Mouse (Mus musculus) layer of hippocampus, adult 18-20 months (tissue): ENCODE data around the gene Gm10696. TPM values are rescaled to one million over a fixed set of nuclear protein-coding genes. Genes with fewer than 3 reads are reported as not detected.
"Not testable (repeated sequence)": the region's sequence is repeated elsewhere in the genome, so short reads cannot be mapped to it uniquely, and the experiment has no call there.

Experiments used
- DNase-seq, 2 experiments: peaks; one replicate each; pipeline ENCODE4 v3.0.0; 2022; ENCODE audit warnings: low spot score in 2 of 2
- long read RNA-seq: library from polyadenylated mRNA; stranded (forward); transcript quantifications from one replicate; pipeline ENCODE4 v2.0.0, GENCODE M21; 2021
- total RNA-seq, 2 experiments: library from RNA; stranded (reverse); gene quantifications; 2 replicates each; pipeline ENCODE4 v1.2.3; 2021

Gm10696 gene
- not detected for total RNA-seq
- long read RNA-seq, result 0 reads

DNA sequence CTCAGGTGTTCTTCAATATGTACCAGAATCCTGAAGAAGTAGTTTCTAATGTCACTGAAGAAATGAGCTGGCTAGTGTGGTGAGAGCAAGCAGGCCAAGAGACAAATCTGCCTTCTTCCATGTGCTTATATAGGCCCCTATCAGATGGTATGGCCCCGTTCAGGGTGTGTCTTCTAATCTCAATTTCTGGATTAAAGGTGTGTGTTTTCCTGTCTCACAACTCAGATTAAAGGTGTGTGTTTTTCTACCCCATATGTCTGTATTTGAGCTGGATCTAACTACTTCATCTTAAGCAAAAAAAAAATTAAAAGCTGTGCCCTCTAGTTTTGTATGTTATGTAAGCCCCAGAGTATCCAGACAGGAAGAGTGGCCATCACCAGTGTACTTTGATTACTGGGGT, at the start of gene Gm10696:
Gene Gm10696 (minus strand): TSS at position 101 of the 400 bp plus-strand sequence.
- DNase-seq, result not testable (repeated sequence)

DNA sequence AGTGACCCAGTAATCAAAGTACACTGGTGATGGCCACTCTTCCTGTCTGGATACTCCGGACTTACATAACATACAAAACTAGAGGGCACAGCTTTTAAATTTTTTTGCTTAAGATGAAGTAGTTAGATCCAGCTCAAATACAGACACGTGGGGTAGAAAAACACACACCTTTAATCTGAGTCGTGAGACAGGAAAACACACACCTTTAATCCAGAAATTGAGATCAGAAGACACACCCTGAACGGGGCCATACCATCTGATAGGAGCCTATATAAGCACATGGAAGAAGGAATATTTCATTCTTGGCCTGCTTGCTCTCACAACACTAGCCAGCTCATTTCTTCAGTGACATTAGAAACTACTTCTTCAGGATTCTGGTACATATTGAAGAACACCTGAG, 18.4 kb upstream of the Gm10696 start, which contains the start of gene Gm5286:
Gene Gm5286 (plus strand): TSS at position 301 of the 400 bp plus-strand sequence.
- not testable (repeated sequence) for DNase-seq

DNA sequence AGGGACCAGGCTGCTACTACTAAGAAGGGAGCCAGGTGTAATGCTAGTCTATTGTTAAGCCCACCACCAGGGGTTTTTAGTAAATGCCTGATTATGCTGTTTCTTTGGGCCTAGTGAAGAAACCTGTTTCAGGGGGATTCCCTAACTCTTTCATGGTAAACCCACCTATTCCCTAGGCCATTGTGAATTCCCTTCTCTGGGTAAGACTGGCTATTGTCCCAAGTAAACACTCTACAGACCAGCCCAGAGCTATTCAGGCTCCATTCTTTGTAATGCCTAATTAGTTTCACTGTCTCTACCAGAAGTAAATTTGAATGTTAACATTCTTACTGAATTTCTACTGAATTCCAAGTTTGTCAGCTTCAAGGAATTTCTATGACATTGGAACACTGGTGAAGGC, 10.6 kb downstream of the Gm10696 start:
- not testable (repeated sequence) for DNase-seq

Other genes with a start within 250 kb of the Gm10696 start
- gene Gm9117, start 234.7 kb downstream of the Gm10696 start, total RNA-seq, result not detected
- not detected for gene Tdpoz5, start 216.9 kb downstream of the Gm10696 start, total RNA-seq
- not detected for gene Gm9125, start 123.3 kb downstream of the Gm10696 start, total RNA-seq
- gene Gm10697, start 105.5 kb downstream of the Gm10696 start, total RNA-seq, result not detected
- gene Gm5286, start 18.5 kb upstream of the Gm10696 start, total RNA-seq, result not detected
- gene Gm4778, start 85.8 kb upstream of the Gm10696 start, total RNA-seq, result not detected
- 10 to 100 TPM; 23.8 to 27.2 TPM for gene Them4, start 131.9 kb upstream of the Gm10696 start, total RNA-seq
- not detected for gene Them5, start 163.9 kb upstream of the Gm10696 start, total RNA-seq
- gene C2cd4d, start 184.2 kb upstream of the Gm10696 start, total RNA-seq, result under 1 TPM; 0.57 to 0.76 TPM
- 1 to 10 TPM; 2.0 to 2.6 TPM for gene Rorc, start 194.6 kb upstream of the Gm10696 start, total RNA-seq
- gene Lingo4, start 220.3 kb upstream of the Gm10696 start, total RNA-seq, result under 1 TPM; 0.74 to 0.87 TPM
- gene Tdrkh, start 235.1 kb upstream of the Gm10696 start, total RNA-seq, result 10 to 100 TPM; 41.9 to 45.3 TPM